Mouse (Mus musculus) lung, adult 2 months (tissue): ENCODE data around the gene Extl1.
"Not testable (repeated sequence)": the region's sequence is repeated elsewhere in the genome, so short reads cannot be mapped to it uniquely, and the experiment has no call there.

Experiments used
- CTCF ChIP-seq: fragments of 200-500 bp; IDR thresholded peaks from 2 replicates; pipeline ENCODE4 v1.5.1; 2011; ENCODE audit warnings: mild to moderate bottlenecking, low read length, control low read depth; ENCODE audit not compliant: insufficient read depth
- POLR2A ChIP-seq: fragments of 200-500 bp; IDR thresholded peaks from 2 replicates; pipeline ENCODE4 v1.6.1; 2011; ENCODE audit warnings: low read depth, mild to moderate bottlenecking, control low read depth, low read length, borderline replicate concordance; ENCODE audit errors: extremely low read depth

DNA sequence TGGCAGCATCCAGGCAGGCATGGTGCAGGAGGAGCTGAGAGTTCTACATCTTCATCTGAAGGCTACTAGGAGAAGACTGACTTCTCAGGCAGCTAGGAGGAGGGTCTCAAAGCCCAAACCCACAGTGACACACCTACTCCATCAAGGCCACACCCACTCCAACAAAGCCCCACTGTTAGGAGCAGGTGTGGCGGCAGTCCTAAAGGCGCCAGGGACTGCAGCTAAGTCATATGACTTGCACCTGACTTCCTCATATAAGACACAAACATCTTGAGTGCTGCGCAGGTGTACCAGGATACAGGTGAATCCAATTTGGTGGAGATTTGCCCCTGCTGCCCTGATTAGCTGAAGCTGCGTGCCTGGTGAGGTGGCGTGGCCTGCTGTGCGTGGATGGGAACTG lies at the start of gene Extl1:
- not testable (repeated sequence) for TF ChIP-seq CTCF, POLR2A
